Mouse (Mus musculus) kidney, adult 2 months (tissue): Measurements from ENCODE around the gene Sost.

Source experiments
- CTCF ChIP-seq: fragments of 200-500 bp; conservative IDR thresholded peaks from 2 replicates; pipeline ENCODE4 v1.5.1; 2011; ENCODE audit warnings: low read depth, mild to moderate bottlenecking, control low read depth, low read length, moderate library complexity, mixed read lengths; ENCODE audit not compliant: insufficient read depth, insufficient read length
- POLR2A ChIP-seq: fragments of 200-500 bp; IDR thresholded peaks from one replicate; pipeline ENCODE4 v1.6.1; 2011; ENCODE audit warnings: low read depth, low read length, control low read depth

DNA sequence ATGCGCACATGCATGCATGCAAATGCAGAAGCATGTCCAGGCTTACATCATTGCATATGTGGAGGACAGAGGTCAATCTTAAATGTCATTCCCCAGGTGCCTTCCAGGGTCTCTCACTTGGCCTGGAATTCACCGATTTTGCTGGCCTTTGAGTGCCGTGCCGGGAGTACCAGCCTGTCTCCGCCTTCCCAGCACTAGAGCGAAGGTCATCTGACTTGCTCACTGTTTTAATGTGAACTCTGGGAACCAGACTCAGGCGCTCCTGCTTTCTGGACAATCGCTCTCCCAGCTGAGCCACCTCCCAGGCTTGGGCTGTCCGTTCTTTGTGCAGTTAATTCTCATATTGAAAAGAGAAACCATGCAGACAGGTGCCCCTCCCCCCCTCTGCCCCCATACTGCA lies 39.5 kb upstream of the Sost start:
- TF ChIP-seq POLR2A: no peak
- TF ChIP-seq CTCF: no peak
